9 mouse cellular contexts compared by ENCODE assay signal in genomic region chr1:21959648-21960285, GRCm38 (mm10). TPM values are rescaled to one million over a fixed set of nuclear protein-coding genes. Genes with fewer than 3 reads are reported as not detected.
A peak's percentile ranks its signal among the peaks of the same experiment; 100 is the strongest.
DNase-seq lines count a peak whose midpoint lies in the region; ATAC-seq lines count a peak whose summit lies in the region.
"Had no signal": no experiment of that assay in that cellular context is flagged by ENCODE, and none has a peak within 500 bp of the region (broad histone marks: within the 10 kb centered on the region; RNA-seq: fewer than 3 reads in every experiment).

No protein-coding gene starts in this region.

- peak overlapping the region; percentile 90 for H3K4me2 ChIP-seq in heart, embryonic 13.5 days
- H3K4me2 ChIP-seq in forebrain, embryonic 12.5 days: peak overlapping the region; percentile 97
- H3K4me2 ChIP-seq in liver, embryonic 12.5 days: peak overlapping the region; percentile 96

- H3K4me3 ChIP-seq in heart, embryonic 13.5 days: peak overlapping the region; percentile 85
- no peak overlapping the region for H3K4me3 ChIP-seq in forebrain, embryonic 12.5 days (replicated peaks)
- H3K4me3 ChIP-seq in liver, embryonic 12.5 days: peak overlapping the region; percentile 64

- no peaks in the 10 kb centered on the region for H3K27me3 ChIP-seq in heart, embryonic 13.5 days (replicated peaks)
- H3K27me3 ChIP-seq in forebrain, embryonic 12.5 days: peaks cover 38% of the 10 kb centered on the region
- H3K27me3 ChIP-seq in liver, embryonic 12.5 days (replicated peaks): peaks cover 32% of the 10 kb centered on the region

- 6% methylated on average over 8 of the region's 8 CpGs for WGBS in heart, embryonic 13.5 days
- 43% methylated on average over 8 of the region's 8 CpGs for WGBS in forebrain, embryonic 12.5 days
- 18% methylated on average over 8 of the region's 8 CpGs for WGBS in liver, embryonic 12.5 days (ENCODE audit: insufficient replicate concordance)

- no peaks in the 10 kb centered on the region for H3K9me3 ChIP-seq in heart, embryonic 13.5 days
- H3K9me3 ChIP-seq in forebrain, embryonic 12.5 days: no peaks in the 10 kb centered on the region
- H3K9me3 ChIP-seq in liver, embryonic 12.5 days (replicated peaks): no peaks in the 10 kb centered on the region

- H3K4me1 ChIP-seq in heart, embryonic 13.5 days: peaks cover 36% of the 10 kb centered on the region
- peaks cover 13% of the 10 kb centered on the region for H3K4me1 ChIP-seq in forebrain, embryonic 12.5 days
- peaks cover 32% of the 10 kb centered on the region for H3K4me1 ChIP-seq in liver, embryonic 12.5 days

- no peak for DNase-seq in heart, adult 9 months (ENCODE audit: low spot score in 2 of 2)
- peak; percentile 73 for DNase-seq in 416B (ENCODE audit: low read depth)
- no peak for DNase-seq in adrenal gland, adult 8-10 months
- no peak for DNase-seq in adrenal gland, adult 2 months
- DNase-seq in lung, postnatal 36 days: no peak
- DNase-seq: cerebellum, adult 9-10 months had no signal

- H3K27ac ChIP-seq in heart, embryonic 13.5 days (replicated peaks): peak overlapping the region; percentile 92
- H3K27ac ChIP-seq in forebrain, embryonic 12.5 days: no peak overlapping the region
- no peak overlapping the region for H3K27ac ChIP-seq in liver, embryonic 12.5 days

- no peaks in the 10 kb centered on the region for H3K36me3 ChIP-seq in heart, embryonic 13.5 days
- H3K36me3 ChIP-seq in forebrain, embryonic 12.5 days (replicated peaks): no peaks in the 10 kb centered on the region
- H3K36me3 ChIP-seq in liver, embryonic 12.5 days: no peaks in the 10 kb centered on the region

- ATAC-seq in heart, embryonic 13.5 days (ENCODE audit: extremely low read depth, insufficient number of reproducible peaks, low FRiP score, low TSS enrichment): no peak
- no peak for ATAC-seq in forebrain, embryonic 12.5 days (ENCODE audit: low FRiP score)
- no peak for ATAC-seq in liver, embryonic 12.5 days

- peak overlapping the region; percentile 89 for H3K9ac ChIP-seq in heart, embryonic 13.5 days
- H3K9ac ChIP-seq in forebrain, embryonic 12.5 days: no peak overlapping the region
- H3K9ac ChIP-seq in liver, embryonic 12.5 days: no peak overlapping the region

RNA-seq across cellular contexts. Expression of gene Kcnq5, which starts 2.0 kb away (rescaled TPM):
- 3.9 and 4.1 TPM in 2 replicates for polyA plus RNA-seq in heart, embryonic 13.5 days (2015; fragmentation: Nextera tagmentation; extraction: Ambion mirVana)
- 0.36 and 0.88 TPM in 2 replicates for polyA plus RNA-seq in forebrain, embryonic 12.5 days (2016; fragmentation: Nextera tagmentation; extraction: Ambion mirVana)
- polyA plus RNA-seq in liver, embryonic 12.5 days (2016; fragmentation: Nextera tagmentation; extraction: Ambion mirVana): 0.97 and 1.0 TPM in 2 replicates
- total RNA-seq in adrenal gland, adult 8-10 months (2022): 1 to 10 TPM; 1.3 to 1.8 (median 1.6) TPM
- total RNA-seq in adrenal gland, adult 2 months (2021): 1 to 10 TPM in 1 of 2 experiments, under 1 TPM in 1; 0.52 to 1.1 TPM
- polyA plus RNA-seq in adrenal gland, adult 2 months (2012; rRNA removed): 0.02 TPM in 1 of 2 replicates, not detected in the other
